Mouse (Mus musculus) lung, adult 18-20 months (tissue): ENCODE data around the gene Gm21083.
"Not testable (repeated sequence)": the region's sequence is repeated elsewhere in the genome, so short reads cannot be mapped to it uniquely, and the experiment has no call there.

Experiments
- DNase-seq, 2 experiments: peaks; one replicate each; pipeline ENCODE4 v3.0.0; 2022; ENCODE audit warnings: mixed read lengths in 2 of 2

Gene Gm21083

DNA sequence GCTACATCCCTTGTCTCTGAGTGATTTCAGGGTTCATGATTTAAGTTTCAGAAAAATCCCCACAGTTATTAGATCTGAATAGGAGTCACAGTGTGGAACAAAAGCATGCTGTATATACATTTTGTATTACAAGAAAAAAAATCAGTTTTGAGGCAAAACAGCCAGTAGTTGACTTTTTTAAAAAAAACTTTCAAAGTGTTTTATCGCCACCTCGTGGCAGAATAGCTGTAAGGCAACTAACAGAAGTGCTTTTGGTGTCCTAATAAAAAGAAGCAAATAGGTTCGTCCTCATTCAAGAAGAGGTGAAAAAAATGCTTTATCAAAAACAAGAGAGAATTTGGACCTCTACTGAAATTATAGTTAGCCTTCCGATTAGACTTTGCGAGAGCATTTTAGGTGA, 52.9 kb downstream of the Gm21083 start:
- not testable (repeated sequence) for DNase-seq
